Mouse (Mus musculus): Measurements from ENCODE around the gene Myh15. TPM values are rescaled to one million over a fixed set of nuclear protein-coding genes. Genes with fewer than 3 reads are reported as not detected.

Gene Myh15
- total RNA-seq (2015) (not detected in 2 replicates), total RNA-seq (2017) (not detected in 2 replicates)

- ATAC-seq (replicated peaks; ENCODE audit: poor library complexity), result no peak
Measured at GRCm38 (mm10) chr16:49057186-49057585, at the start of gene Myh15. Gene Myh15, plus strand, starts transcription at chr16:49057486.

- ATAC-seq (replicated peaks; ENCODE audit: poor library complexity), result peak; percentile 69
Measured at GRCm38 (mm10) chr16:49016620-49017332, 40.5 kb upstream of the Myh15 start.

GRCm38 (mm10) chr16:49035852-49036251, 21.4 kb upstream of the Myh15 start:
- no peak for ATAC-seq (replicated peaks; ENCODE audit: poor library complexity)

GRCm38 (mm10) chr16:49037771-49038170, 19.5 kb upstream of the Myh15 start:
- no peak for ATAC-seq (replicated peaks; ENCODE audit: poor library complexity)

GRCm38 (mm10) chr16:49040554-49041221, 16.6 kb upstream of the Myh15 start:
- ATAC-seq (replicated peaks; ENCODE audit: poor library complexity), result no peak

GRCm38 (mm10) chr16:49049214-49049613, 8.1 kb upstream of the Myh15 start:
- peak; percentile 78 for ATAC-seq (replicated peaks; ENCODE audit: poor library complexity)

- ATAC-seq (replicated peaks; ENCODE audit: poor library complexity), result no peak
Measured at GRCm38 (mm10) chr16:49069256-49069963, 12.1 kb downstream of the Myh15 start.

- peak; percentile 42 for ATAC-seq (replicated peaks; ENCODE audit: poor library complexity)
Measured at GRCm38 (mm10) chr16:49071316-49071715, 14.0 kb downstream of the Myh15 start.

- ATAC-seq (replicated peaks; ENCODE audit: poor library complexity), result no peak
Measured at GRCm38 (mm10) chr16:49128015-49128414, 70.7 kb downstream of the Myh15 start.

GRCm38 (mm10) chr16:49156193-49156592, 98.9 kb downstream of the Myh15 start:
- no peak for ATAC-seq (replicated peaks; ENCODE audit: poor library complexity)

GRCm38 (mm10) chr16:49164349-49165137, 107.3 kb downstream of the Myh15 start:
- peak; percentile 81 for ATAC-seq (replicated peaks; ENCODE audit: poor library complexity)

- ATAC-seq (replicated peaks; ENCODE audit: poor library complexity), result peak; percentile 85
Measured at GRCm38 (mm10) chr16:49165728-49166127, 108.4 kb downstream of the Myh15 start.

- ATAC-seq (replicated peaks; ENCODE audit: poor library complexity), result no peak
Measured at GRCm38 (mm10) chr16:49167325-49167724, 110.0 kb downstream of the Myh15 start.

- no peak for ATAC-seq (replicated peaks; ENCODE audit: poor library complexity)
Measured at GRCm38 (mm10) chr16:49175077-49175476, 117.8 kb downstream of the Myh15 start.

- ATAC-seq (replicated peaks; ENCODE audit: poor library complexity), result no peak
Measured at GRCm38 (mm10) chr16:49175729-49176395, 118.6 kb downstream of the Myh15 start.

- no peak for ATAC-seq (replicated peaks; ENCODE audit: poor library complexity)
Measured at GRCm38 (mm10) chr16:49193521-49193920, 136.2 kb downstream of the Myh15 start.

- no peak for ATAC-seq (replicated peaks; ENCODE audit: poor library complexity)
Measured at GRCm38 (mm10) chr16:49193986-49194385, 136.7 kb downstream of the Myh15 start.

GRCm38 (mm10) chr16:49196290-49196689, 139.0 kb downstream of the Myh15 start:
- ATAC-seq (replicated peaks; ENCODE audit: poor library complexity), result no peak

- ATAC-seq (replicated peaks; ENCODE audit: poor library complexity), result no peak
Measured at GRCm38 (mm10) chr16:49197951-49198350, 140.7 kb downstream of the Myh15 start.

- no peak for ATAC-seq (replicated peaks; ENCODE audit: poor library complexity)
Measured at GRCm38 (mm10) chr16:49223733-49224132, 166.4 kb downstream of the Myh15 start.

All from megakaryocyte progenitor cell, adult 5-6 weeks (primary cell).